Mouse (Mus musculus): ENCODE data around the gene Smdt1.

GRCm38 (mm10) chr15:82346580-82347302, 8.0 kb downstream of the Smdt1 start:
- TF ChIP-seq CTCF (IDR thresholded peaks at IDR 0.05; ENCODE audit: borderline replicate concordance, control insufficient read depth, extremely low read depth, insufficient read depth, low read length, poor library complexity) (no peak), POLR2A (IDR thresholded peaks at IDR 0.05; ENCODE audit: control insufficient read depth, extremely low read depth, insufficient read depth, low read length, poor library complexity) (no peak)

All from thymus, adult 2 months (tissue).